Mouse (Mus musculus) hindbrain, embryonic 16.5 days (tissue): ENCODE measurements around the gene Mydgf. TPM values are rescaled to one million over a fixed set of nuclear protein-coding genes. Genes with fewer than 3 reads are reported as not detected.

Experiments used
- ATAC-seq: fragments of 200-750 bp; cut with Nextera tagmentation; 2 replicates; pipeline ENCODE4 v1.8.0; 2017; ENCODE audit warnings: moderate TSS enrichment, moderate library complexity
- H3K27ac ChIP-seq: fragments of 300-500 bp; sonication (generic); 2 replicates; pipeline ENCODE4 v1.5.1; 2014; ENCODE audit warnings: low read depth, mild to moderate bottlenecking, control low read depth, low read length, moderate library complexity
- H3K27me3 ChIP-seq: fragments of 300-500 bp; sonication (generic); replicated peaks from 2 replicates; pipeline ENCODE4 v1.6.1; 2014; ENCODE audit warnings: low read length; ENCODE audit not compliant: control insufficient read depth, insufficient read depth
- H3K36me3 ChIP-seq: fragments of 300-500 bp; sonication (generic); 2 replicates; pipeline ENCODE4 v1.6.1; 2014; ENCODE audit warnings: mild to moderate bottlenecking, low read length, moderate library complexity, mixed read lengths; ENCODE audit not compliant: control insufficient read depth, insufficient read depth
- H3K4me1 ChIP-seq: fragments of 300-500 bp; sonication (generic); 2 replicates; pipeline ENCODE4 v1.6.1; 2014; ENCODE audit warnings: low read depth, low read length; ENCODE audit not compliant: control insufficient read depth, insufficient read depth
- H3K4me2 ChIP-seq: fragments of 300-500 bp; sonication (generic); 2 replicates; pipeline ENCODE4 v1.6.1; 2014; ENCODE audit warnings: mild to moderate bottlenecking, low read length, control low read depth, moderate library complexity
- H3K4me3 ChIP-seq: fragments of 300-500 bp; sonication (generic); 2 replicates; pipeline ENCODE4 v1.5.1; 2014; ENCODE audit warnings: mild to moderate bottlenecking, low read length, control low read depth, moderate library complexity
- H3K9ac ChIP-seq: fragments of 300-500 bp; sonication (generic); 2 replicates; pipeline ENCODE4 v1.6.1; 2014; ENCODE audit warnings: low read depth, mild to moderate bottlenecking, control low read depth, low read length, moderate library complexity
- H3K9me3 ChIP-seq: fragments of 300-500 bp; sonication (generic); 2 replicates; pipeline ENCODE4 v1.6.1; 2014; ENCODE audit warnings: mild to moderate bottlenecking, low read length, moderate library complexity; ENCODE audit not compliant: control insufficient read depth
- WGBS: fragments of 180-500 bp; shearing (Covaris S2); extraction: QIAGEN DNeasy Blood & Tissue Kit; methylation state at CpG from one replicate; pipeline ENCODE4 v1.1.7; 2014; 5-methylcytosine and 5-hydroxymethylcytosine counted together
- polyA plus RNA-seq: library from polyadenylated mRNA; unstranded; fragments of >200 nt; fragmentation: Nextera tagmentation; extraction: Ambion mirVana; gene quantifications from 2 replicates; pipeline ENCODE4 v1.2.1, GENCODE M21; 2015

The Mydgf gene
- polyA plus RNA-seq, 1 experiment from 2014 or later: 88.4 TPM

- no peak overlapping the region for H3K9ac ChIP-seq
- ATAC-seq: no peak
- no peak overlapping the region for H3K4me2 ChIP-seq
- H3K4me1 ChIP-seq: peaks cover 11% of the 10 kb centered on the region
- H3K9me3 ChIP-seq: no peaks in the 10 kb centered on the region
- H3K27ac ChIP-seq: no peak overlapping the region
- H3K27me3 ChIP-seq: no peaks in the 10 kb centered on the region; the same call in 1 of the 2 replicates
- no peaks in the 10 kb centered on the region for H3K36me3 ChIP-seq
- 2% methylated on average over 9 of the region's 9 CpGs for WGBS
- H3K4me3 ChIP-seq: no peak overlapping the region
Observed at GRCm38 (mm10) chr17:56159729-56160128, 24.0 kb downstream of the Mydgf start.

GRCm38 (mm10) chr17:56153643-56154042 lies 30.1 kb downstream of the Mydgf start:
- peaks cover 4% of the 10 kb centered on the region for H3K27me3 ChIP-seq
- H3K9ac ChIP-seq: no peak overlapping the region
- H3K9me3 ChIP-seq: no peaks in the 10 kb centered on the region
- WGBS: 16% methylated on average over 9 of the region's 9 CpGs
- no peak overlapping the region for H3K4me3 ChIP-seq
- no peak overlapping the region for H3K27ac ChIP-seq
- H3K4me2 ChIP-seq: no peak overlapping the region
- H3K36me3 ChIP-seq: no peaks in the 10 kb centered on the region
- peak; percentile 51 for ATAC-seq
- H3K4me1 ChIP-seq: peaks cover 6% of the 10 kb centered on the region

DNA sequence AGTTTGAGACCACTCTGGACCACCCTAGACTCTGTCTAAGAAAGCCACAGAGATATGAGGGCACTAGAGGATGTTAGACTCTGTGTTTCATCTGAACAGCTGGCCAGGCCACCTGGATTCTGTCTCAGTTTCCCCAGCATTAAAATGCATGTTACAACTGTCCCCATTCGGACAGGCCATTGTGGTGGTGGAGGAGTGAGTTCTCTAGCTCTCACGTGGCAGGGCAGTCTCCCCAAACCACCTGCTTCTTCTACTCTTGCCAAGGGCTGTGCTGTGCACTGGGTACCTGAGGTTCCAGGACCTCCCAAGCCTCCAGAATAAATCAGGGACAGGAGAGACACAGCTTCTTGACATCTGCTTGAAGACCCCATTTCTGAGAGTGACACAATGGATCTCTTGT lies 33.8 kb downstream of the Mydgf start:
- WGBS: 36% methylated on average over 2 of the region's 2 CpGs
- H3K4me2 ChIP-seq: no peak overlapping the region

GRCm38 (mm10) chr17:56148790-56149618 lies 34.7 kb downstream of the Mydgf start:
- Histone ChIP-seq H3K4me2 (peak overlapping the region; percentile 91), H3K9ac (peak overlapping the region; percentile 77), H3K27me3 (peaks cover 4% of the 10 kb centered on the region; the same call in 1 of the 2 replicates), H3K36me3 (no peaks in the 10 kb centered on the region), H3K4me3 (peak overlapping the region; percentile 43), H3K9me3 (no peaks in the 10 kb centered on the region), H3K27ac (no peak overlapping the region), H3K4me1 (peaks cover 7% of the 10 kb centered on the region)
- WGBS: under 1% methylated on average over 23 of the region's 30 CpGs
- ATAC-seq: peak; percentile 75

More for the DNA sequence above, 33.8 kb downstream of the Mydgf start:
- Histone ChIP-seq H3K9me3 (no peaks in the 10 kb centered on the region), H3K4me3 (no peak overlapping the region), H3K4me1 (peaks cover 7% of the 10 kb centered on the region), H3K27me3 (peaks cover 4% of the 10 kb centered on the region; the same call in 1 of the 2 replicates), H3K27ac (no peak overlapping the region), H3K36me3 (no peaks in the 10 kb centered on the region), H3K9ac (no peak overlapping the region)
- no peak for ATAC-seq

- Histone ChIP-seq H3K4me1 (peaks cover 7% of the 10 kb centered on the region), H3K9me3 (no peaks in the 10 kb centered on the region), H3K36me3 (no peaks in the 10 kb centered on the region), H3K9ac (peak overlapping the region; percentile 77), H3K4me2 (peak overlapping the region; percentile 91), H3K27ac (no peak overlapping the region), H3K4me3 (peak overlapping the region; percentile 43), H3K27me3 (peaks cover 4% of the 10 kb centered on the region; the same call in 1 of the 2 replicates)
- no peak; the same call in 1 of the 2 replicates for ATAC-seq
- WGBS: 22% methylated on average over 9 of the region's 9 CpGs
Observed at GRCm38 (mm10) chr17:56148280-56148679, 35.4 kb downstream of the Mydgf start.

GRCm38 (mm10) chr17:56147420-56147819 lies 36.3 kb downstream of the Mydgf start:
- Histone ChIP-seq H3K4me1 (peaks cover 8% of the 10 kb centered on the region), H3K9ac (no peak overlapping the region), H3K27ac (no peak overlapping the region), H3K4me2 (no peak overlapping the region), H3K36me3 (no peaks in the 10 kb centered on the region), H3K27me3 (peaks cover 4% of the 10 kb centered on the region; the same call in 1 of the 2 replicates), H3K4me3 (no peak overlapping the region), H3K9me3 (no peaks in the 10 kb centered on the region)
- WGBS: 79% methylated on average over 12 of the region's 12 CpGs
- ATAC-seq: no peak

GRCm38 (mm10) chr17:56146131-56146530 lies 37.6 kb downstream of the Mydgf start:
- Histone ChIP-seq H3K4me3 (no peak overlapping the region), H3K4me2 (no peak overlapping the region), H3K4me1 (peaks cover 17% of the 10 kb centered on the region), H3K27ac (no peak overlapping the region), H3K9ac (no peak overlapping the region), H3K36me3 (no peaks in the 10 kb centered on the region), H3K27me3 (peaks cover 4% of the 10 kb centered on the region; the same call in 1 of the 2 replicates), H3K9me3 (no peaks in the 10 kb centered on the region)
- WGBS: 22% methylated on average over 9 of the region's 9 CpGs
- ATAC-seq: no peak

DNA sequence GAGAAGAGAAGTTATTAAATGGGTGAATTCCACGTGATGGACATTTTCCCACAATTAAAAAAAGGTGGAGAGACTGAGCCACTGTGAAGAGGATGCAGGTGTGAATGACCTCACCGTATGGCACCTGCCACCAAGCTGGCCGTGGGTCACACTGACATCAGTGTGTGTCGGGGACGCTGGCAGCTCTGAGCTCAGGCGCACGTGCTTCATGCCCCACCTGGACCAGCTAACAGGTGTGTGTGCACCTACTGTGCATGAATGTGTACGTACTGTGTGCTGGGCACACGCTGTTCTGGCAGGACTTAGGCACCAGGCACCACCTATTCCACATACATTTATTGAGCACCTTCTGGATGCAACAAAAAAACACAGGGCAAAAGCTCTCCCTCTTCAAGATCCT lies 39.2 kb downstream of the Mydgf start:
- ATAC-seq: no peak
- WGBS: 73% methylated on average over 9 of the region's 9 CpGs
- H3K27me3 ChIP-seq: 0 out of 2 replicates have a peak, but pooled peaks cover 2% of the 10 kb centered on the region
- no peaks in the 10 kb centered on the region for H3K36me3 ChIP-seq
- no peak overlapping the region for H3K27ac ChIP-seq
- H3K4me2 ChIP-seq: no peak overlapping the region
- no peak overlapping the region for H3K4me3 ChIP-seq
- no peaks in the 10 kb centered on the region for H3K9me3 ChIP-seq
- peaks cover 21% of the 10 kb centered on the region for H3K4me1 ChIP-seq
- H3K9ac ChIP-seq: no peak overlapping the region
